Mouse (Mus musculus) layer of hippocampus, adult 11-12 months (tissue): Measurements from ENCODE around the gene Ppia.
"Not testable (repeated sequence)": the region's sequence is repeated elsewhere in the genome, so short reads cannot be mapped to it uniquely, and the experiment has no call there.

Source experiments
- DNase-seq: peaks from one replicate; pipeline ENCODE4 v3.0.0; 2022; ENCODE audit warnings: low spot score

Gene Ppia

DNA sequence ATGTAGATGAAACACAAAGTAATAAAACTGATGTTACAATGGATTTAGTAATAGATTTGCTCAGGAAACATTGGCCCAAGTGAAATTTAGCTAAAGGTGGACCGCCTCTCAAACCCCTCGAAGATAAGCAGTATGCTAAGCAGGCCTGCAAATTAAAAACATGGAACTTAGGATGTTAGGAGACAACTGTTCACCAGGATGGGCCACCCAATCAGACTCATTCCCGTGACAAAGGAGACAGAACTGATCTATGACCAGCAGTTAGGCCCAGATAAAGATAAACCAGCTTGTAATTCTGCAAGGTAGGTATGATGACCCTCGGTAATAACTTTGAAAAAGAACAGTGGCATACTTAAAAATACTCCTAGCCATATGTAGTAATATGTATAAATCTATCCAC is 27.9 kb downstream of the Ppia start:
- no peak for DNase-seq

DNA sequence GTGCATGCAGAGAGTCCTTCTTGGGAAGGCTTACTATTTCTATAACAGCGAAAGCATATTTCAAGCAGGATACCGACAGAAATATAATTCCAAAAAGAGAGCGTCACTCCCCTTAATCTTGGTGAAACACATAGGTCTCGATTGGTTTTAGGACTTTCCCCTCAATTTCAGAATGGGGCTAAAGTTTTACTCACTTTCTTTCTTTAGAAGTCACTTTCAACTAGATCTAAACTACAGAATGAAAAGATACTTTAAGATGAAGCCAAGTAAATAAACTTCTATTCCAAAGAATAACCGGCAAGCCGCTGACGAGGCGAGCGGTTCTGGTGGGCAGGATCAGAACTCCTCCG is 28.5 kb downstream of the Ppia start:
- DNase-seq: no peak

DNA sequence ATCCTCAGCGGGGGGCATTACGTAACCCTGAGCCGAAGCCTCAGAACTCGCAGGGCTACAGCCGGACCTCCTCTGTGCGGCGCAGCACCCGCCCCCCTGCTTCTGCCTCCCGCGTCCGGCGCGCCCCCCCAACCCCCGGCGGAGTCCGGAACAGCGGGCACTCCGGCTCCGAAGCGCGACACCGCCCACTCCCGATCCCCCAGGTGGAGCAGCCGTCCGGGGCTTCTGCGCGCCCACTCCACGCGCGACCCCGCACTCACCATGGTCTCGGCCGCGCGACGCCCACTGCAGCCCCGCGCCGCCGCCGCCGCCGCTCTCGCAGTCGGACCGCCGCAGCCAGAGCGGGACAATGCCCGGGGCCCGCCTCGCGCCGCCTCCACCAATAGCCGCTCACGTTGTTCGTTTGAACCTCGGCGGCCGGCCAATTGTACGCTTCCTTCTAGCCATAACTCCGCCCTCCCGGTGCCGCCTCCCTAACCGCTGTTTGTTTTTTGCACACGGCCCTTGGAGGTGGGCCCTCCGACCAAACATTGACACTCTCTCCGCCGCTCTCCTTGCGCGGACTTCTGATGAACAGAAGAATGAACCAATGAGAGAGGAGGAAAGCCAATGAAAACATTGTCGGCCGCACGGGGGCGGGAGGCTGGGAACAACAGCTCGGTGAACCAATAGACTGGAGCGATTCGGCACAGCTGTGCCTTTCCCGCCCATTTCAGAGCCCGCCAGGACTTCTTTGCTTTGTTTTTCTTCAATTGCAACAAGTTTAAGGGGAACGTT is 29.0 kb downstream of the Ppia start, which contains the start of gene H2afv:
Gene H2afv (minus strand): TSS at position 367 of the 777 bp plus-strand sequence.
- DNase-seq: peak; percentile 100

DNA sequence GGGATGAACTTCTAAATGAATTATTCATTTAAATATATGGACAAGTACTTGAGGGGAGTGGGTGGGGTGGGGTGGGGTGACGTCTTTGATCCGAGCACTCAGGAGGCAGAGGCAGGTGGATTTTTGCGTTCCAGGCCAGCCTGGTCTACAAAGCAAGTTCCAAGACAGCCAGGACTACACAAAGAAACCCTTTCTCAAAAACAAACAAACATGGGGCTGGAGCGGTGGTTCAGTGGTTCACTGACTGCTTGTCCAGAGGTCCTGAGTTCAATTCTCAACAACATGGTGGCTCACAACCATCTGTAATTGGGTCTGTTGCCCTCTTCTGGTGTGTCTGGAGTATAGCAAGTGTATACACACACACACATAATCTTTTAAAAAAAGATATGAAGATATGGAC is 30.2 kb downstream of the Ppia start:
- no peak for DNase-seq

DNA sequence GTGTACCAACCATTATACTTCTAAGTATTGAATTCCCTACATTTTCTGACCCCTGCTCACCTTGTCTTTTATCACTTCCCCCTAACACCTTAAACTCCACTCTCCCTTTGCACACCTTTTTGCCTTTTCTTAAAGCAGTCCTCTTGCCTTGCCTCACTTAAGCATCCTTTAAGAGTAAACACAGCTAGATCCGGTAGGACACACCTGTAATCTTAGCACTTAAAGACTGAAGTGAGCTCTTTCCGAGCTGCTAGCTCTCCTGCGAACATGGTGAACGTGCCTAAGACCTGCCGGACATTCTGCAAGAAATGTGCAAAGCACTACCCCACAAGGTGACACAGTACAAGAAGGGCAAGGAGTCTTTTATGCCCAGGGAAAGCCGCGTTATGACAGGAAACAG is 30.7 kb downstream of the Ppia start:
- DNase-seq: no peak

DNA sequence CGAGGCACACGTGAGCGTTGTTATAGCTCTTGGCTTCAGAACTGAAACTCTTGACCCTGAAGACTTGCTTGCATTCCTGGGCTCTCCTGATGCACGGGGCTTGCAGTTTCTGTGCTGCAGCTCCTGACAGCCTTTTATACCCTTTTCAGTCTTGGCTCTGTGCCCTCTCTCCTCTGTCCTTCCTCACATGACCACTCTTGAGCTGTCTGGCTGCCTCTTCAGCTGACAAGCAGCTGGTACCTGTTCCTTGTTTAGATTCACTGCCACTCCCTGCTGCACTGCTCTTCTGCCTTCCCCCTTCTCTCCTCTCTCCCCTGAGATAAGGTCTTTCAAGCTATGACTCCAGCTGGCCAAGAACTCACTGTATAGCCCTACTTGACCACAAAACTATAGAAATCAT is 32.2 kb downstream of the Ppia start:
- no peak for DNase-seq

DNA sequence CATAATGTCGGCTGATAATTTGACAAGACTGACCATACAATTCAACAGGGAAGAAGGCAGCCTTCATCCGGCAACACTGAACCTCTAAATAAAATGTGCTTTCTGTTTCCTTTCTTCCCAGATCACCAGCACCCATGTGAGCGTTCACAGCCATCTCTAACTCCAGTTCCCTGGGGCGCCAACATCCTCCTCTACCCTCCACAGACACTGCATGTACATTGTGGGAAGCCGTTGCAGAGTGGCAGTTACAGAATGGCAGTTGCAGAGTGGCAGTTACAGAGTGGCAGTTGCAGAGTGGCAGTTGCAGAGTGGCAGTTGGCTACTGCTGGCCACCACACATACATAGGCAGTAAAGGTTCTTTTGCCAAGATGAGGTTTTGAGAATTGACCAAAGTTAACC is 32.9 kb downstream of the Ppia start:
- DNase-seq: not testable (repeated sequence)

DNA sequence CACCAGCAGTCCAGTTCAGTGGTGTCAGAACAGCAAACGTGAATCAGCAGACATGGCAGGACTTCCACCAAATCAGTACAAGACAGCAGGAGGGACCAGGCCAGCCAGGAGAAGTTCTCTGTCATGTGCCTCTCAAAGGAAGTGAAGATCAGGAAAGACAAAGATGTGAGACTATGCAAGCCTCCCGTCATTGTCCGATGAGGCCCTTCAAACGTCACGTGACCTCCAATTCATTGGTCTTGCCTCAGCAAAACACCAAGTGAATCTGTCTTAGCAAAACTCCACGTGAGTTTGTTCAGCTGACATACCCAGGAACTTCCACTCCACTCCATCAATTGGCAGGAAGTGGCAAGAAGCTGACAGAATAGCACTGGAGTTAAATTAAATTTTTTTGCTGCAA is 40.8 kb downstream of the Ppia start:
- DNase-seq: no peak

DNA sequence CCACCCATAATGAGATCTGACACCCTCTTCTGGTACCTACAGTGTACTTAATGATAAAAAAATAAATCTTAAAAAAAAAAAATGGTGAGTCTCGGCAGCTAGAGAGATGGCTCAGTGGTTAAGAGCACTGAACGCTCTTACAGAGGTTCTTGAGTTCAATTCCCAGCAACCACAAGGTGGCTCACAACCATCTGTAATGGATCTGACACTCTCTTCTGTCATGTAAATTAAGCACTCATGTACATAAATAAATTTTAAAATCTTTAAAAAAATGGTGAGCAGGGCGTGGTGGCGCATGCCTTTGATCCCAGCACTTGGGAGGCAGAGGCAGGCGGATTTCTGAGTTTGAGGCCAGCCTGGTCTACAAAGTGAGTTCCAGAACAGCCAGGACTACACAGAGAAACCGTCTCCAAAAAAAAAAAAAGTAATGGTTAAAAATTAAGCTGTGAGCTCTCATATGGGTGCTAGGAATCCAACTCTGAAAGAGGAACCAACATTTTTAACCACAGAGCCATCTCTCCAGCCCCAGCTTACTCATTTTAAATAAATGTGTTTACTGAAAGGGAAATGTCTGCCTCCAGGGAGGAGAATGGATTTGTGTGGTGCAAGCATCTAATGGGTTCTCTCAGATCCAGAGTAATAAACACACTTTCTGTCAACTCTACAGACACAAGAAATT is 48.1 kb downstream of the Ppia start:
- no peak for DNase-seq

DNA sequence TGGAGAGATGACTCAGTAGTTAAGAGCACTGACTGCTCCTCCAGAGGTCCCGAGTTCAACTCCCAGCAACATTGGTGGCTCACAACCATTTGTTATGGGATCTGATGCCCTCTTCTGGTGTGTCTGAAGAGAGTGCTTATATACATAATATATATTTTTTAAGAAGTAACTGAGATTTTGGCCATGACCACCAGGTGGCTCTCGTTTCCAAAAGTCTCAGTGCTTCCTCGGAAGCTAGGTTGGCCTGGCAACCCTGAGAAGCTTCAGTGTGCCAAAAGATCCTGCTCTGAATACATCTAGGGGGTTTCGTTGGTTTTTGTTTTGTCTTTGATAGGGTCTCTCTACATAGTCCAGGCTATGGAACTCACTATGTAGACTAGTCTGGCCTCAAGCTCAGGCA is 49.9 kb downstream of the Ppia start:
- peak; percentile 65 for DNase-seq

DNA sequence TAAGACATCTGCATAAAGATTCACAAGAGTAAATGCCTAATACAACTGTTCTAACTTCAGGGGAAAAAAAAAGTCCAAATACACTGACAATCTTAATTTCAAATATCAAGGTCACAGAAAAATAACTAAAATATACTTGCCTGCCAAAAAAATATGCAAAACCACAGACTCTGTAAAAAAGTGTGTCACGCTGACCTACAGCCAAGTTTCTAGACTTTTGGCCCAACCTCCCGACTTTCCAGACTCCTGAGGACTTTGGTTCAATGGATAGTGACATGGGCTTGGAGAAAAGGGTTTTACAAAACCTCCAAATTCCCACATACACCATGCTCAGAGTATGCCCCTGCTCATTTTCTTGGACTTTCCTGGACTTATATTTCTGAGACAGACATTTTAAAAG is 53.3 kb downstream of the Ppia start:
- DNase-seq: no peak
